Mouse (Mus musculus): ENCODE data around the gene Tas1r3.
A peak's percentile ranks its signal among the peaks of the same experiment; 100 is the strongest.

- TF ChIP-seq CTCF (IDR thresholded peaks at IDR 0.05) (peak; percentile 62), EP300 (IDR thresholded peaks at IDR 0.05; ENCODE audit: insufficient read depth, low read depth, low read length) (no peak)
Observed at GRCm38 (mm10) chr4:155821025-155821424, 42.1 kb downstream of the Tas1r3 start.
